Mouse (Mus musculus): ENCODE measurements around the gene Ttc7b. TPM values are rescaled to one million over a fixed set of nuclear protein-coding genes. Genes with fewer than 3 reads are reported as not detected.
A peak's percentile ranks its signal among the peaks of the same experiment; 100 is the strongest.

Gene Ttc7b
- polyA plus RNA-seq, 1 experiment = 26.1 TPM

DNA sequence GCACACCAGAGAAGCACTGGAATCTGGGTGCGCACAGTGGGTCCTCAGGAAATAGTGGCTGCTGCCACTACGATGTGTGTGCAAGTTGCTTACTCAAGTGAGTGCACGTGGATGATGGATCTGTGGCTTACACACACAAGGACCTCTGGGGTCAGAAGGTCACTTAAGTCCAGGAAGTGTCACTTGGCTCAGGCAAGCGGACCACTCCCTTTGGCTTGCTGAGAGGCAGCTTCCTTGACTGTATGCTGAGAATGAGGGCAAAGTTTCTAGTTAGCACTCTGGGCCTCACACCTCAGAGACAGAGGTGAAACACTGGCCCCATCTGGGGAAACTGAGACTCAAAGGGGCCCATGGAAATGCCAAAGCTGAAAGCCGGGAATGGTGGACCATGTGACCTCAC, 232.6 kb downstream of the Ttc7b start:
- no peak overlapping the region for H3K27ac ChIP-seq (ENCODE audit: insufficient read depth, low read length)
- no peak for TF ChIP-seq POLR2A (IDR thresholded peaks at IDR 0.05; ENCODE audit: low read depth, low read length)
- TF ChIP-seq CTCF (IDR thresholded peaks at IDR 0.05; ENCODE audit: borderline replicate concordance, insufficient read depth, low read length) = no peak
- H3K4me3 ChIP-seq (ENCODE audit: insufficient read depth, low read length) = no peak overlapping the region
- 0 out of 2 replicates have a peak, but pooled peaks cover 8% of the 10 kb centered on the region for H3K4me1 ChIP-seq (ENCODE audit: control insufficient read depth, insufficient read depth, low read length)

GRCm38 (mm10) chr12:100287565-100287964, 233.1 kb downstream of the Ttc7b start:
- no peak overlapping the region for H3K4me3 ChIP-seq (ENCODE audit: insufficient read depth, low read length)
- TF ChIP-seq POLR2A (IDR thresholded peaks at IDR 0.05; ENCODE audit: low read depth, low read length) (no peak), CTCF (IDR thresholded peaks at IDR 0.05; ENCODE audit: borderline replicate concordance, insufficient read depth, low read length) (no peak)
- H3K4me1 ChIP-seq (ENCODE audit: control insufficient read depth, insufficient read depth, low read length) = 0 out of 2 replicates have a peak, but pooled peaks cover 8% of the 10 kb centered on the region
- H3K27ac ChIP-seq (ENCODE audit: insufficient read depth, low read length) = no peak overlapping the region

GRCm38 (mm10) chr12:100283283-100283682, 237.3 kb downstream of the Ttc7b start:
- Histone ChIP-seq H3K27ac (ENCODE audit: insufficient read depth, low read length) (no peak overlapping the region), H3K4me3 (ENCODE audit: insufficient read depth, low read length) (no peak overlapping the region), H3K4me1 (ENCODE audit: control insufficient read depth, insufficient read depth, low read length) (peaks cover 8% of the 10 kb centered on the region; the same call in 1 of the 2 replicates)
- TF ChIP-seq CTCF (IDR thresholded peaks at IDR 0.05; ENCODE audit: borderline replicate concordance, insufficient read depth, low read length) (no peak), POLR2A (IDR thresholded peaks at IDR 0.05; ENCODE audit: low read depth, low read length) (no peak)

- no peak overlapping the region for H3K4me3 ChIP-seq (ENCODE audit: insufficient read depth, low read length)
- peaks cover 9% of the 10 kb centered on the region for H3K4me1 ChIP-seq (ENCODE audit: control insufficient read depth, insufficient read depth, low read length)
- H3K27ac ChIP-seq (ENCODE audit: insufficient read depth, low read length) = no peak overlapping the region
- TF ChIP-seq CTCF (IDR thresholded peaks at IDR 0.05; ENCODE audit: borderline replicate concordance, insufficient read depth, low read length) (no peak), POLR2A (IDR thresholded peaks at IDR 0.05; ENCODE audit: low read depth, low read length) (no peak)
These were observed 238.4 kb downstream of the Ttc7b start for GRCm38 (mm10) chr12:100282025-100282885.

DNA sequence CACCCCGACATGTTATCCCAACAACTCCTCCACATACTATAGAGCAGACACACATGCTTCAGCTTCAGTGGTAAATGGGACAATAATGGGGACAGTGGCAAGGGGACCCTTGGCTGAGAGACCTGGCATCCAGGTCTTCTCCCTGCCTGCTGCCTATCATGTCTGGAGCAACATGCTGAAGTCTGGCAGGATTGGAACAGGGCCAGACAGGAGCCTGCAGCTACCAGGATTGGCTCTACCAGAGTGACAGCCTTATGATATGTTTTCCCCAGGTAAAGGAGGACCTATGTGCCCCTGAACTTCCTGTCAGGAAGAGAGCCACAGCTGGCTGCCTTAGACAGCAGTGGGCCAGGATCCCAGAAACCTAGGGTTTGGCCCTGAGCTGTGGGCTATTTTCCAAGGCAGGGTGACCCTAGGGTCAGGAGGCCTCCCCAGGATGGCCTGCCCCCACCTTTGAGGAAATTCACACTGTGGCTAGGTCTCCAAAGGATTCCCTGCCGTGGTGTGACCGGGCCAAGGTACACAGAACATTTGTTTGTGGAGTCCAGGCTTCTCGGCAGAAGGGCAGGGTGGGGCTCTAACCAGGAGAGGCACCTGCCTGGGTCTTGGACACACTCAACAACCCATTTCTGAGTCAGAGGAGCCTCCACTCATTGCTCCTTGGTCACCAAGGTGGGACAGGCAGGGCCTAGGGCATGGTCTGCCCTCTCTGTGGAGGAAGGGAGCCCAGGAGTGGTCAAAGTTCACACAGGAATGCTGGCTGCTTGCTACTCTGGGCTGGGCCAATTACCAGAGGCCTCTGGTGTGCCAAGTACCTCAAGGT, 239.4 kb downstream of the Ttc7b start:
- TF ChIP-seq CTCF (IDR thresholded peaks at IDR 0.05; ENCODE audit: borderline replicate concordance, insufficient read depth, low read length) (no peak), POLR2A (IDR thresholded peaks at IDR 0.05; ENCODE audit: low read depth, low read length) (no peak)
- H3K4me1 ChIP-seq (ENCODE audit: control insufficient read depth, insufficient read depth, low read length) = peaks cover 17% of the 10 kb centered on the region
- H3K4me3 ChIP-seq (ENCODE audit: insufficient read depth, low read length) = no peak overlapping the region
- no peak overlapping the region for H3K27ac ChIP-seq (ENCODE audit: insufficient read depth, low read length)

GRCm38 (mm10) chr12:100279898-100280297, 240.7 kb downstream of the Ttc7b start:
- H3K4me3 ChIP-seq (ENCODE audit: insufficient read depth, low read length) = no peak overlapping the region
- peak overlapping the region; percentile 74 for H3K27ac ChIP-seq (ENCODE audit: insufficient read depth, low read length)
- peaks cover 23% of the 10 kb centered on the region for H3K4me1 ChIP-seq (ENCODE audit: control insufficient read depth, insufficient read depth, low read length)
- TF ChIP-seq CTCF (IDR thresholded peaks at IDR 0.05; ENCODE audit: borderline replicate concordance, insufficient read depth, low read length) (no peak), POLR2A (IDR thresholded peaks at IDR 0.05; ENCODE audit: low read depth, low read length) (no peak)

GRCm38 (mm10) chr12:100278358-100278757, 242.3 kb downstream of the Ttc7b start:
- H3K4me3 ChIP-seq (ENCODE audit: insufficient read depth, low read length) = no peak overlapping the region
- TF ChIP-seq CTCF (IDR thresholded peaks at IDR 0.05; ENCODE audit: borderline replicate concordance, insufficient read depth, low read length) (no peak), POLR2A (IDR thresholded peaks at IDR 0.05; ENCODE audit: low read depth, low read length) (no peak)
- H3K4me1 ChIP-seq (ENCODE audit: control insufficient read depth, insufficient read depth, low read length) = peaks cover 23% of the 10 kb centered on the region
- no peak overlapping the region for H3K27ac ChIP-seq (ENCODE audit: insufficient read depth, low read length)

GRCm38 (mm10) chr12:100277534-100277905, 243.1 kb downstream of the Ttc7b start:
- Histone ChIP-seq H3K4me3 (ENCODE audit: insufficient read depth, low read length) (no peak overlapping the region), H3K4me1 (ENCODE audit: control insufficient read depth, insufficient read depth, low read length) (peaks cover 23% of the 10 kb centered on the region), H3K27ac (ENCODE audit: insufficient read depth, low read length) (no peak overlapping the region)
- TF ChIP-seq POLR2A (IDR thresholded peaks at IDR 0.05; ENCODE audit: low read depth, low read length) (no peak), CTCF (IDR thresholded peaks at IDR 0.05; ENCODE audit: borderline replicate concordance, insufficient read depth, low read length) (no peak)

DNA sequence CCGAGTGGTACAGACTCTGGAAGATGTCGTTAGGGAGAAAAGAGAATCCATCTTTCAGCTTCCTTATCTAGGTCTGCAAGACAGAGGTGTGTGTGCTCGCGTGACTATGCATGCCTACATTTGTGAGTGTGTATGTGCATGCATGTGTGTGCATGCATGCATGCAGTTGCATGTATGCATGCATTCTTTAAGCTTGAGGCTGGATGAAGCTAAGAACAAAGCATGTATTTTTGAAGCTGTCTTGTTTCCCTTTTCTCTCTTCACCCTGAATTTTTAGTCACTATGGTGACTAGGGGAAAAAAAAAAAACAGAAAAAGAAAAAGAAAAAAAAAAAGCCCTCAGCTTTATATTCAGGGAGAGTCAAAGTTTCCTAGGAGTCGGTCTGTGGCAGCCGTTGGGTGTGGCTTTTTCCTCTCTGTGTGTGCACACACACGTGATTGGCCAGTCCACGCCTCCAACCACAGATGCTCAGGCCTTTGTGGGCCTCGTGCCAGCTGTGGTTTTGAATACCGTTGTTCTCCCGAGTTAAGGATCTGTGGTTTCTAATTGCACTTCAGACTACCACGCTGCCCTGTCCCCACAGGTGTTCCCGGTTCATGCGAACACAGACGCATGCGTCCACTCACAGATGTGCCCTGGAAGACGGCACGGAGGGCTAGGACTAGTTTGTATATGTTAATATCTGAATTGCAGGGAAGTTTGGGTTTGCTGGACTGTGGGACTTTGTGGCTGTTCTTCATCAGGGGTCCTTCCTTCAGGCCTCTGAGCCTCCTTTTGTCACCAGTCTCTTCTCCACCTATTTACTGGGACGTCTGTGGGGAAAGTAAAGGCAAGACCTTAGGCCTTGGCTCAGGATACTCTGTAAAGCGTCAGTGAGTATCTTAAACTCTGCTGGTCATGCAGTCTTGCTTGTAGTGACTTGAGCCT, 243.8 kb downstream of the Ttc7b start:
- TF ChIP-seq POLR2A (IDR thresholded peaks at IDR 0.05; ENCODE audit: low read depth, low read length) (no peak), CTCF (IDR thresholded peaks at IDR 0.05; ENCODE audit: borderline replicate concordance, insufficient read depth, low read length) (no peak)
- Histone ChIP-seq H3K27ac (ENCODE audit: insufficient read depth, low read length) (no peak overlapping the region), H3K4me3 (ENCODE audit: insufficient read depth, low read length) (no peak overlapping the region), H3K4me1 (ENCODE audit: control insufficient read depth, insufficient read depth, low read length) (peaks cover 23% of the 10 kb centered on the region)

All from embryonic fibroblast, embryonic 13.5 days (primary cell).